Mouse (Mus musculus) cerebellum, postnatal 36 days (tissue): ENCODE measurements around the gene Bola2.
A peak's percentile ranks its signal among the peaks of the same experiment; 100 is the strongest.
"Not testable (repeated sequence)": the region's sequence is repeated elsewhere in the genome, so short reads cannot be mapped to it uniquely, and the experiment has no call there.

Experiments used
- DNase-seq, 2 experiments: peaks; one replicate each; pipeline ENCODE4 v3.0.0; 2021 to 2022; ENCODE audit warnings: mixed read lengths in 2 of 2

Gene Bola2

GRCm38 (mm10) chr7:126695210-126695611, at the start of gene Bola2:
Bola2 (plus strand) TSS chr7:126695401.
- peak in 1 of 2 experiments; percentile 63 for DNase-seq

- DNase-seq = no peak
Measured at GRCm38 (mm10) chr7:126645708-126646107, 49.5 kb upstream of the Bola2 start.

GRCm38 (mm10) chr7:126648486-126648885, 46.7 kb upstream of the Bola2 start:
- DNase-seq = peak in 1 of 2 experiments; percentile 12

GRCm38 (mm10) chr7:126649231-126650051, 45.8 kb upstream of the Bola2 start, which contains the start of gene Sgf29:
Sgf29 (plus strand) TSS chr7:126649309.
- DNase-seq = peak; percentile 92 to 94

GRCm38 (mm10) chr7:126650852-126651251, 44.3 kb upstream of the Bola2 start:
- no peak for DNase-seq

GRCm38 (mm10) chr7:126653991-126654390, 41.2 kb upstream of the Bola2 start:
- DNase-seq = no peak

- no peak for DNase-seq
Measured at GRCm38 (mm10) chr7:126655695-126656094, 39.5 kb upstream of the Bola2 start.

GRCm38 (mm10) chr7:126657522-126657921, 37.7 kb upstream of the Bola2 start:
- no peak for DNase-seq

GRCm38 (mm10) chr7:126659771-126660170, 35.4 kb upstream of the Bola2 start:
- no peak for DNase-seq

GRCm38 (mm10) chr7:126663646-126664045, 31.6 kb upstream of the Bola2 start:
- no peak for DNase-seq

- DNase-seq = no peak
Measured at GRCm38 (mm10) chr7:126665269-126665668, 29.9 kb upstream of the Bola2 start.

- DNase-seq = no peak
Measured at GRCm38 (mm10) chr7:126667495-126668090, 27.6 kb upstream of the Bola2 start.

GRCm38 (mm10) chr7:126668452-126668851, 26.7 kb upstream of the Bola2 start:
- DNase-seq = no peak

GRCm38 (mm10) chr7:126670152-126670551, 25.0 kb upstream of the Bola2 start:
- no peak for DNase-seq

- DNase-seq = no peak
Measured at GRCm38 (mm10) chr7:126672111-126672510, 23.1 kb upstream of the Bola2 start.

- no peak for DNase-seq
Measured at GRCm38 (mm10) chr7:126675104-126675503, 20.1 kb upstream of the Bola2 start.

- no peak for DNase-seq
Measured at GRCm38 (mm10) chr7:126676207-126676606, 19.0 kb upstream of the Bola2 start, which contains the start of gene Sult1a1. Sult1a1 (minus strand) TSS chr7:126676432.

- DNase-seq = no peak
Measured at GRCm38 (mm10) chr7:126676631-126677220, 18.5 kb upstream of the Bola2 start.

GRCm38 (mm10) chr7:126678545-126679341, 16.5 kb upstream of the Bola2 start:
- DNase-seq = no peak

- DNase-seq = no peak
Measured at GRCm38 (mm10) chr7:126679683-126680082, 15.5 kb upstream of the Bola2 start.

GRCm38 (mm10) chr7:126681221-126681620, 14.0 kb upstream of the Bola2 start:
- DNase-seq = no peak

GRCm38 (mm10) chr7:126688156-126688555, 7.0 kb upstream of the Bola2 start:
- not testable (repeated sequence) for DNase-seq

- no peak for DNase-seq
Measured at GRCm38 (mm10) chr7:126689021-126689420, 6.2 kb upstream of the Bola2 start.
